Mouse (Mus musculus) liver, postnatal 0 days (tissue): ENCODE data around the gene Edc3.

Experiments used
- CTCF ChIP-seq: sonication (generic); IDR thresholded peaks from 2 replicates; pipeline ENCODE4 v1.5.1; 2016; ENCODE audit warnings: antibody characterized with exemption, low read depth
- EP300 ChIP-seq: IDR thresholded peaks from 2 replicates; pipeline ENCODE4 v1.6.1; 2016; ENCODE audit warnings: antibody characterized with exemption, low read depth, mild to moderate bottlenecking

GRCm38 (mm10) chr9:57694108-57694507 lies 14.2 kb upstream of the Edc3 start:
- TF ChIP-seq CTCF (no peak), EP300 (no peak)
